Mouse (Mus musculus) liver, embryonic 16.5 days (tissue): ENCODE data around the gene Grik4. TPM values are rescaled to one million over a fixed set of nuclear protein-coding genes. Genes with fewer than 3 reads are reported as not detected.

Experiments used
- ATAC-seq: fragments of 200-750 bp; cut with Nextera tagmentation; 2 replicates; pipeline ENCODE4 v1.8.0; 2017; ENCODE audit warnings: low read depth, mild to moderate bottlenecking, moderate number of reproducible peaks, moderate library complexity
- H3K27ac ChIP-seq: fragments of 300-500 bp; sonication (generic); 2 replicates; pipeline ENCODE4 v1.5.1; 2014; ENCODE audit warnings: mild to moderate bottlenecking, low read length
- H3K27me3 ChIP-seq: fragments of 300-500 bp; sonication (generic); 2 replicates; pipeline ENCODE4 v1.6.1; 2014; ENCODE audit warnings: low read depth, low read length, mixed read lengths; ENCODE audit not compliant: control insufficient read depth, insufficient read depth
- H3K36me3 ChIP-seq: fragments of 300-500 bp; sonication (generic); 2 replicates; pipeline ENCODE4 v1.6.1; 2014; ENCODE audit warnings: mild to moderate bottlenecking; ENCODE audit not compliant: control insufficient read depth, insufficient read depth
- H3K4me1 ChIP-seq: fragments of 300-500 bp; sonication (generic); 2 replicates; pipeline ENCODE4 v1.6.1; 2014; ENCODE audit warnings: low read depth, low read length, mixed read lengths; ENCODE audit not compliant: control insufficient read depth
- H3K4me2 ChIP-seq: fragments of 300-500 bp; sonication (generic); 2 replicates; pipeline ENCODE4 v1.6.1; 2014; ENCODE audit warnings: low read depth, low read length, mixed read lengths
- H3K4me3 ChIP-seq: fragments of 300-500 bp; sonication (generic); 2 replicates; pipeline ENCODE4 v1.5.1; 2014; ENCODE audit warnings: low read depth, mild to moderate bottlenecking, low read length
- H3K9ac ChIP-seq: fragments of 300-500 bp; sonication (generic); 2 replicates; pipeline ENCODE4 v1.6.1; 2014; ENCODE audit warnings: low read depth, low read length
- H3K9me3 ChIP-seq: fragments of 300-500 bp; sonication (generic); replicated peaks from 2 replicates; pipeline ENCODE4 v1.6.1; 2016; ENCODE audit warnings: low read length; ENCODE audit not compliant: control insufficient read depth
- WGBS: fragments of 180-500 bp; shearing (Covaris S2); extraction: QIAGEN DNeasy Blood & Tissue Kit; methylation state at CpG from one replicate; pipeline ENCODE4 v1.1.7; 2014; ENCODE audit not compliant: insufficient replicate concordance; 5-methylcytosine and 5-hydroxymethylcytosine counted together
- polyA plus RNA-seq: library from polyadenylated mRNA; unstranded; fragments of >200 nt; fragmentation: Nextera tagmentation; extraction: Ambion mirVana; gene quantifications from 2 replicates; pipeline ENCODE4 v1.2.1, GENCODE M21; 2015

Grik4 gene
- polyA plus RNA-seq, 1 experiment from 2014 or later, result 0.24 TPM

- Histone ChIP-seq H3K9me3 (no peaks in the 10 kb centered on the region), H3K27ac (no peak overlapping the region), H3K4me2 (no peak overlapping the region), H3K9ac (no peak overlapping the region), H3K4me1 (no peaks in the 10 kb centered on the region), H3K36me3 (no peaks in the 10 kb centered on the region), H3K27me3 (no peaks in the 10 kb centered on the region), H3K4me3 (no peak overlapping the region)
- ATAC-seq, result no peak
- WGBS, result 51% methylated on average over 5 of the region's 5 CpGs
Observed at GRCm38 (mm10) chr9:42844301-42844700, 100.0 kb downstream of the Grik4 start.

GRCm38 (mm10) chr9:42838299-42838698 lies 106.0 kb downstream of the Grik4 start:
- Histone ChIP-seq H3K27me3 (no peaks in the 10 kb centered on the region), H3K36me3 (no peaks in the 10 kb centered on the region), H3K9me3 (no peaks in the 10 kb centered on the region), H3K4me3 (no peak overlapping the region), H3K27ac (no peak overlapping the region), H3K9ac (no peak overlapping the region), H3K4me1 (no peaks in the 10 kb centered on the region), H3K4me2 (no peak overlapping the region)
- 16% methylated on average over 5 of the region's 5 CpGs for WGBS
- ATAC-seq, result no peak

- Histone ChIP-seq H3K36me3 (no peaks in the 10 kb centered on the region), H3K4me1 (no peaks in the 10 kb centered on the region), H3K9ac (no peak overlapping the region), H3K4me2 (no peak overlapping the region), H3K27ac (no peak overlapping the region), H3K27me3 (no peaks in the 10 kb centered on the region), H3K4me3 (no peak overlapping the region), H3K9me3 (no peaks in the 10 kb centered on the region)
- no peak for ATAC-seq
- 12% methylated on average over 6 of the region's 6 CpGs for WGBS
Observed at GRCm38 (mm10) chr9:42837498-42837897, 106.8 kb downstream of the Grik4 start.

GRCm38 (mm10) chr9:42831558-42831957 lies 112.7 kb downstream of the Grik4 start:
- 49% methylated on average over 6 of the region's 6 CpGs for WGBS
- no peak overlapping the region for H3K27ac ChIP-seq
- no peaks in the 10 kb centered on the region for H3K27me3 ChIP-seq
- no peak overlapping the region for H3K4me3 ChIP-seq
- H3K36me3 ChIP-seq, result no peaks in the 10 kb centered on the region
- H3K9ac ChIP-seq, result no peak overlapping the region
- no peaks in the 10 kb centered on the region for H3K4me1 ChIP-seq
- ATAC-seq, result no peak
- H3K4me2 ChIP-seq, result no peak overlapping the region
- no peaks in the 10 kb centered on the region for H3K9me3 ChIP-seq

- Histone ChIP-seq H3K9ac (no peak overlapping the region), H3K4me3 (no peak overlapping the region), H3K4me2 (no peak overlapping the region), H3K36me3 (no peaks in the 10 kb centered on the region), H3K27me3 (no peaks in the 10 kb centered on the region), H3K4me1 (no peaks in the 10 kb centered on the region), H3K9me3 (no peaks in the 10 kb centered on the region), H3K27ac (no peak overlapping the region)
- no peak for ATAC-seq
- WGBS, result 36% methylated on average over 3 of the region's 3 CpGs
Observed at GRCm38 (mm10) chr9:42819247-42819646, 125.0 kb downstream of the Grik4 start.

- no peak for ATAC-seq
- Histone ChIP-seq H3K27me3 (no peaks in the 10 kb centered on the region), H3K4me2 (no peak overlapping the region), H3K36me3 (no peaks in the 10 kb centered on the region), H3K4me3 (no peak overlapping the region), H3K27ac (no peak overlapping the region), H3K9ac (no peak overlapping the region), H3K9me3 (no peaks in the 10 kb centered on the region), H3K4me1 (no peaks in the 10 kb centered on the region)
- 64% methylated on average over 1 of the region's 1 CpGs for WGBS
Observed at GRCm38 (mm10) chr9:42816815-42817214, 127.5 kb downstream of the Grik4 start.

GRCm38 (mm10) chr9:42809146-42809545 lies 135.1 kb downstream of the Grik4 start:
- Histone ChIP-seq H3K4me3 (no peak overlapping the region), H3K27ac (no peak overlapping the region), H3K4me2 (no peak overlapping the region), H3K9me3 (no peaks in the 10 kb centered on the region), H3K27me3 (no peaks in the 10 kb centered on the region), H3K4me1 (no peaks in the 10 kb centered on the region), H3K36me3 (no peaks in the 10 kb centered on the region), H3K9ac (no peak overlapping the region)
- 64% methylated on average over 3 of the region's 3 CpGs for WGBS
- no peak for ATAC-seq

- WGBS, result 49% methylated on average over 9 of the region's 9 CpGs
- H3K9ac ChIP-seq, result no peak overlapping the region
- H3K4me2 ChIP-seq, result no peak overlapping the region
- no peaks in the 10 kb centered on the region for H3K9me3 ChIP-seq
- no peaks in the 10 kb centered on the region for H3K4me1 ChIP-seq
- H3K27ac ChIP-seq, result no peak overlapping the region
- no peaks in the 10 kb centered on the region for H3K36me3 ChIP-seq
- ATAC-seq, result no peak
- H3K27me3 ChIP-seq, result no peaks in the 10 kb centered on the region
- no peak overlapping the region for H3K4me3 ChIP-seq
Observed at GRCm38 (mm10) chr9:42808394-42808793, 135.9 kb downstream of the Grik4 start.

- WGBS, result 42% methylated on average over 3 of the region's 3 CpGs
- no peak overlapping the region for H3K4me2 ChIP-seq
- H3K9me3 ChIP-seq, result no peaks in the 10 kb centered on the region
- no peaks in the 10 kb centered on the region for H3K27me3 ChIP-seq
- H3K4me1 ChIP-seq, result no peaks in the 10 kb centered on the region
- no peak overlapping the region for H3K27ac ChIP-seq
- no peak overlapping the region for H3K4me3 ChIP-seq
- H3K9ac ChIP-seq, result no peak overlapping the region
- ATAC-seq, result no peak
- no peaks in the 10 kb centered on the region for H3K36me3 ChIP-seq
Observed at GRCm38 (mm10) chr9:42803061-42803491, 141.2 kb downstream of the Grik4 start.
